Mouse (Mus musculus) limb, embryonic 14.5 days (tissue): ENCODE results near the gene Arhgef3. TPM values are rescaled to one million over a fixed set of nuclear protein-coding genes. Genes with fewer than 3 reads are reported as not detected.

ENCODE experiments used
- ATAC-seq: fragments of 200-750 bp; cut with Nextera tagmentation; 2 replicates; pipeline ENCODE4 v1.8.0; 2017; ENCODE audit warnings: low read depth, moderate number of reproducible peaks, moderate TSS enrichment; ENCODE audit not compliant: low FRiP score
- DNase-seq: peaks from one replicate; pipeline ENCODE4 v3.0.0-alpha.2; 2015; ENCODE audit warnings: low spot score
- H3K27ac ChIP-seq: fragments of 300-500 bp; sonication (generic); replicated peaks from 2 replicates; pipeline ENCODE4 v1.5.1; 2014; ENCODE audit warnings: low read depth, mild to moderate bottlenecking, low read length, moderate library complexity, mixed read lengths
- H3K27me3 ChIP-seq: fragments of 300-500 bp; sonication (generic); 2 replicates; pipeline ENCODE4 v1.6.1; 2014; ENCODE audit warnings: low read length, mixed read lengths; ENCODE audit not compliant: control insufficient read depth, insufficient read depth
- H3K36me3 ChIP-seq: fragments of 300-500 bp; sonication (generic); 2 replicates; pipeline ENCODE4 v1.6.1; 2014; ENCODE audit warnings: mild to moderate bottlenecking, low read length, moderate library complexity, mixed read lengths; ENCODE audit not compliant: control insufficient read depth, insufficient read depth
- H3K4me1 ChIP-seq: fragments of 300-500 bp; sonication (generic); 2 replicates; pipeline ENCODE4 v1.6.1; 2014; ENCODE audit warnings: antibody characterized with exemption, low read length, mixed read lengths; ENCODE audit not compliant: control insufficient read depth, insufficient read depth
- H3K4me2 ChIP-seq: fragments of 300-500 bp; sonication (generic); replicated peaks from 2 replicates; pipeline ENCODE4 v1.6.1; 2014; ENCODE audit warnings: low read depth, mild to moderate bottlenecking, low read length, moderate library complexity; ENCODE audit not compliant: severe bottlenecking
- H3K4me3 ChIP-seq: fragments of 300-500 bp; sonication (generic); replicated peaks from 2 replicates; pipeline ENCODE4 v1.5.1; 2014; ENCODE audit warnings: low read length
- H3K9ac ChIP-seq: fragments of 300-500 bp; sonication (generic); 2 replicates; pipeline ENCODE4 v1.6.1; 2014; ENCODE audit warnings: mild to moderate bottlenecking, low read depth, low read length, moderate library complexity; ENCODE audit not compliant: severe bottlenecking
- H3K9me3 ChIP-seq: fragments of 300-500 bp; sonication (generic); 2 replicates; pipeline ENCODE4 v1.6.1; 2016; ENCODE audit warnings: low read length; ENCODE audit not compliant: control insufficient read depth
- POLR2A ChIP-seq: fragments of 200-500 bp; IDR thresholded peaks from 2 replicates; pipeline ENCODE4 v1.8.0; 2012; ENCODE audit warnings: inconsistent platforms, mild to moderate bottlenecking, moderate library complexity, borderline replicate concordance; ENCODE audit not compliant: insufficient read depth, insufficient read length; ENCODE audit errors: extremely low read depth
- WGBS: fragments of 180-500 bp; shearing (Covaris S2); extraction: QIAGEN DNeasy Blood & Tissue Kit; methylation state at CpG from one replicate; pipeline ENCODE4 v1.1.7; 2014; 5-methylcytosine and 5-hydroxymethylcytosine counted together
- polyA plus RNA-seq, 2 experiments: library from polyadenylated mRNA; depleted of rRNA in 1 of 2; stranded (reverse) in 1 of 2; unstranded in 1 of 2; fragments of >200 nt; fragmentation: Nextera tagmentation in 1 of 2; extraction: Ambion mirVana in 1 of 2; gene quantifications; 2 replicates each; pipeline versions ENCODE4 v1.2.1 to v1.2.3; 2012 to 2014

The Arhgef3 gene
- polyA plus RNA-seq, 2 experiments: 14.3 to 22.5 TPM

DNA sequence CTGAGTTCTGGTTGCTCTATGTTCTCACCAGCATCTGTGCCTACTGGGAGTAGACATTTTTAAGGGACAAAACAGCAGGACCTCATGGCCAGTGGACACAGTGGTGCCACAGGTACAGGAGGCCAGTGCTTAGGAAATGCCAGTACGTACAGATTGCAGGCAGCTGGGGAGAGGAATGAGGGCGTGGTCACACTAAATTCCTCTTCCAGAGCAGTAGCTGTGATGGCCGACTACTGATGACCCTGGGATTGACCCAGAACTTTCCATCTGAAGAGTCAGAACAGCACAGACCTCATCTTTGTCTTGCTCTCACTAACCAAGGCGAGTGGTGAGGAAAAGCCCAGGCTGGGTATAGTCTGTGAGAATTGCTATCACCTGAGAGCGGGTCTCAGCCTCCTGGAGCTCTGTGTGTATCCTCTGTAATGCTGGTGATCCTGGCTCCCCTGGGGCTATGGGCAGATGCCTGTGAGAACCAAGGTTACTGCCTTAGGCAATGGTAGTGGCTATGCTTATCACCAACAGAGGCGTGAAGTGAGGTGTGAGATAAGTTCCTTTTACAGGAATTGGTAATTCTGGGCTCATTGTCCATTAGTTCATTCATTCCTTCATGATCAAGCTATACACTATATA, 35.4 kb downstream of the Arhgef3 start:
- no peaks in the 10 kb centered on the region for H3K36me3 ChIP-seq
- no peaks in the 10 kb centered on the region for H3K27me3 ChIP-seq
- no peak overlapping the region for H3K4me2 ChIP-seq
- no peak overlapping the region for H3K27ac ChIP-seq
- H3K9ac ChIP-seq: no peak overlapping the region
- WGBS: 51% methylated on average over 6 of the region's 6 CpGs
- TF ChIP-seq POLR2A: no peak
- peaks cover 23% of the 10 kb centered on the region for H3K4me1 ChIP-seq
- ATAC-seq (no peak), DNase-seq (no peak)
- no peak overlapping the region for H3K4me3 ChIP-seq
- H3K9me3 ChIP-seq: no peaks in the 10 kb centered on the region

DNA sequence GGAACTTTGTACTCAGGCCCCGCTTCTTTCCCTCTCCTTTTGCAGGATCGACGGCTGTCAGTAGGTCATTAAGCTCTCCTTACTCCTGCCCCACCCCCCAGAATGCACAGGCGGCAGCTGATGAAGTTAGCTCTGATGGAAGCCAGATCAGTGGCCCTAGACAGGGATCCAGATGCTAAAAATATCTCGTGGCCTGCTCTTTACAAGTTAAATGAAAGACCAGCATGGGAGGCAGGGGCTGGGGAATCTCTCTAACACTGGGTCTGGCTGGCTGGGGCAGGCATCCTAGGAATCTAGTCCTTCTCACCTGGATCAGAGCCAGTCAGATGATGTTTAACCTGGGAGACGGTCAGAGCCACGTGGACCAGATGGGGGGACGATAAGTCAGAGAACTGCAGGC, 36.7 kb downstream of the Arhgef3 start:
- DNase-seq: peak; percentile 54
- 8% methylated on average over 8 of the region's 8 CpGs for WGBS
- H3K4me3 ChIP-seq: no peak overlapping the region
- no peak for TF ChIP-seq POLR2A
- H3K36me3 ChIP-seq: no peaks in the 10 kb centered on the region
- no peaks in the 10 kb centered on the region for H3K27me3 ChIP-seq
- H3K27ac ChIP-seq: peak overlapping the region; percentile 10; the same call in 1 of the 2 replicates
- peak; percentile 60 for ATAC-seq
- H3K9ac ChIP-seq: no peak overlapping the region
- no peak overlapping the region for H3K4me2 ChIP-seq
- H3K9me3 ChIP-seq: no peaks in the 10 kb centered on the region
- peaks cover 28% of the 10 kb centered on the region for H3K4me1 ChIP-seq

DNA sequence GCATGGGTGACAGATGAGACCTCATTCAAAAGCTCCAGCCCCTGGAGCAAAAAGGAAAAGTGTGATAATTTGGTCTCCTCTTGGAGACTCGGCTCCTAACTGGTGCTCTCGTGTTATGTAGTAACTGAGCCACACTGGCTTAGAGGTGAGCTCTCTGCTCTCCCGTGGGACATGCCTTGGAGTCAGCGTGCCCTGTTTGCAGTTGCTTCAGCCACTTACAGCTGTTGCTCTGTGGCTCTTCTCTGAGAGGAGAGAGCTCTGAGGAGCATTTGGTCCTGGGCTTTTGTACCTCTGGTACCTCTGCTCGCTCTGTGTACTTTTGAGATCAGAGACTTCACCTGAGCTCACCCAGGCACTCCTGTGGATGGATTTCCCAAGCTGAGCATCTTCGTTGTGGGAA, 40.4 kb downstream of the Arhgef3 start:
- no peaks in the 10 kb centered on the region for H3K27me3 ChIP-seq
- H3K9ac ChIP-seq: no peak overlapping the region
- H3K4me1 ChIP-seq: peaks cover 25% of the 10 kb centered on the region
- TF ChIP-seq POLR2A: no peak
- WGBS: 60% methylated on average over 6 of the region's 6 CpGs
- no peak overlapping the region for H3K4me2 ChIP-seq
- no peaks in the 10 kb centered on the region for H3K9me3 ChIP-seq
- DNase-seq (no peak), ATAC-seq (no peak)
- no peak overlapping the region for H3K27ac ChIP-seq
- no peak overlapping the region for H3K4me3 ChIP-seq
- H3K36me3 ChIP-seq: no peaks in the 10 kb centered on the region

DNA sequence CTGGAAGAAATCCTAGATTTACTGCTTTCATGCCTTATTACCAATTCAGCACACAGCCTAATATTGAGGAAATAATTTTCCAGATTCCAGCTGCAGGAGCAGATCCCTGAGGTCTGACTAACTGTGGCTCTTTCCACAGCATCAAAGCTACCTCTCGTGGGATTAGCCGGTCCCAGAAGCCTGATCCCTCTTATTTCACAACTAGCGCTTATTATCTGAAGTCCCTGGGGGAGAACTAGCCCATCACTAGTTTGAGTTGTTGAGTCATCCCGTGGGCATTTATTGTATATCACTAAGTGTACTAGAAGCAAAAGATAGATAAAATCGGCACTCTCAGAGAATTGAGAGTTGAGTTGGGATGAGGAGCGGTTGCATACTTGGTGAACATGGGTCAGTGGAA, 41.3 kb downstream of the Arhgef3 start:
- ATAC-seq (no peak), DNase-seq (no peak)
- 68% methylated on average over 6 of the region's 6 CpGs for WGBS
- no peaks in the 10 kb centered on the region for H3K36me3 ChIP-seq
- no peak overlapping the region for H3K4me2 ChIP-seq
- no peak overlapping the region for H3K4me3 ChIP-seq
- no peak overlapping the region for H3K9ac ChIP-seq
- H3K9me3 ChIP-seq: no peaks in the 10 kb centered on the region
- no peak overlapping the region for H3K27ac ChIP-seq
- H3K27me3 ChIP-seq: no peaks in the 10 kb centered on the region
- H3K4me1 ChIP-seq: peaks cover 20% of the 10 kb centered on the region
- TF ChIP-seq POLR2A: no peak

DNA sequence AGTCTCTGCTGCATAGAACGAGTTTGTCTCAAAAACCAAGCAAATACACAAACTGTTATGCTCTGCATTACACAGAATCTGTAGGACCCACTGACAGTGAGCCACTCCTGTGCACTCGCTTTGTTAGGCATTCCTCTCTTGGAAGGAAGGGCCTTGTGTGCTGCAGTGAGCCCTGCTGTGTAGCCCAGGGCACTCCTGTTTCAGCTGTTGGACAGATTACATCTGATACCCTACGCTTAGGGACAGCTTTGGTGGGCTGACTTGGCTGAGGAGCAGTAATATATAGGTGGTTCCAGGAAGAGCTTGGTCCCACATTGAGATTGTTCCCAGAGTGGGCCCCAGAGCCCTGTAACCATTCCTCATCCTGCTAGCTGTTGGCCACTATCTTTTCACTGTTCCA, 43.4 kb downstream of the Arhgef3 start:
- Histone ChIP-seq H3K4me2 (no peak overlapping the region), H3K4me3 (no peak overlapping the region), H3K27me3 (no peaks in the 10 kb centered on the region), H3K4me1 (peaks cover 11% of the 10 kb centered on the region; the same call in 1 of the 2 replicates), H3K9me3 (no peaks in the 10 kb centered on the region), H3K9ac (no peak overlapping the region), H3K27ac (no peak overlapping the region), H3K36me3 (no peaks in the 10 kb centered on the region)
- no peak for TF ChIP-seq POLR2A
- ATAC-seq (0 out of 2 replicates have a peak, but pooled peaks have one; percentile 47), DNase-seq (no peak)
- 60% methylated on average over 3 of the region's 3 CpGs for WGBS
